Comparison of ENCODE assay signal across 9 mouse cellular contexts in the genomic region with DNA sequence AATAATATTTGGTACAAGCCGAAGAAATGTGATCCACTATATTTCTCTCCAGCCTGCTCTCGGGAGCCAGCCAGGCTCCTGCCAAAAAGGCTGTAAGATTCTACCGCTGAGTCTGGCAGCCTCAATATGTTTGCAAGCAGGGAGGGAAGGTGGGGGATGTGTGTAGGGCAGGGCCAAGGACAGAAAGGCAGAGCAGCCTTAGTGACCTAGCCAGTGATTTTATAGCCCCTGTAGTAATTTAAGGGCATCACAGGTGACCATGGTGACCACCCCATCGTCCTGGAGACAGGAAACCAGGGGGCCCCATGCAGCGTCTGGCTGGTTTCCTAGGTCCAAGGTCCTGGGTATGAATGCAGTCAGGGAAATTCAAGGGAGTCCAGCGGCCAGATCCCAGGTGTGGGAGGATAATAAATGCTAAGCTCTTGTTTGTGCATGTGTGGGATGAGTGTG. TPM values are rescaled to one million over a fixed set of nuclear protein-coding genes. Genes with fewer than 3 reads are reported as not detected.
DNase-seq lines count a peak whose midpoint lies in the region; TF ChIP-seq lines count a peak whose summit lies in the region.
"Had no signal": no experiment of that assay in that cellular context is flagged by ENCODE, and none has a peak within 500 bp of the region (broad histone marks: within the 10 kb centered on the region; RNA-seq: fewer than 3 reads in every experiment).

No protein-coding gene starts in this region.

- DNase-seq in layer of hippocampus, adult 2 months (ENCODE audit: low spot score in 2 of 2): peak in 1 of 2 experiments; percentile 49
- DNase-seq in layer of hippocampus, adult 9-11 months: no peak
- DNase-seq in cerebellum, adult 9-10 months: peak; percentile 52
- DNase-seq in heart, adult 18-20 months: peak; percentile 67 to 80
- DNase-seq in kidney, adult 8-10 months: peak; percentile 49 to 51
- DNase-seq in ovary, postnatal 36 days (ENCODE audit: low spot score): peak; percentile 54
- DNase-seq in T-cell, adult 2 months (ENCODE audit: low spot score): no peak
- no peak for DNase-seq in spleen, postnatal 10 days (ENCODE audit: low spot score in 2 of 2)

- TF ChIP-seq CTCF in layer of hippocampus, adult 2 months (conservative IDR thresholded peaks at IDR 0.05): no peak

- H3K4me3 ChIP-seq in layer of hippocampus, adult 2 months: no peak overlapping the region
- H3K4me3 ChIP-seq: midbrain, embryonic 12.5 days had no signal

- H3K27ac ChIP-seq in layer of hippocampus, adult 2 months: peak overlapping the region; percentile 89
- H3K27ac ChIP-seq: midbrain, embryonic 12.5 days had no signal

RNA-seq across cellular contexts. Expression of a gene that starts 20.4 kb away (rescaled TPM):
- total RNA-seq in layer of hippocampus, adult 2 months (2021): 10 to 100 TPM in 1 of 2 experiments, 1 to 10 TPM in 1; 8.5 to 10.8 TPM
- 10 to 100 TPM; 58.2 to 59.1 TPM for total RNA-seq in heart, adult 18-20 months (2021)

RNA-seq across cellular contexts. Expression of a gene that starts 45.7 kb away (rescaled TPM):
- not detected for total RNA-seq in layer of hippocampus, adult 2 months (2021)
- total RNA-seq in heart, adult 18-20 months (2021): not detected

Comparison
In these comparisons a context has a peak if more than half of its experiments do, and no peak if none do; other contexts are left out.
1. DNase-seq: peak in cerebellum, adult 9-10 months (single experiment), heart, adult 18-20 months (2 of 2), kidney, adult 8-10 months (2 of 2) and ovary, postnatal 36 days (single experiment); none in layer of hippocampus, adult 9-11 months (single experiment), T-cell, adult 2 months (single experiment) and spleen, postnatal 10 days (0 of 2).
2. RNA of a gene that starts 20.4 kb away (total RNA-seq): 58.2 to 59.1 TPM in heart, adult 18-20 months; 8.5 to 10.8 TPM in layer of hippocampus, adult 2 months; every median in the first group is over 4 times any median in the second.